Mouse (Mus musculus): ENCODE results near the gene Zdhhc22. TPM values are rescaled to one million over a fixed set of nuclear protein-coding genes. Genes with fewer than 3 reads are reported as not detected.

Gene Zdhhc22
- polyA plus RNA-seq, 1 experiment: not detected

DNA sequence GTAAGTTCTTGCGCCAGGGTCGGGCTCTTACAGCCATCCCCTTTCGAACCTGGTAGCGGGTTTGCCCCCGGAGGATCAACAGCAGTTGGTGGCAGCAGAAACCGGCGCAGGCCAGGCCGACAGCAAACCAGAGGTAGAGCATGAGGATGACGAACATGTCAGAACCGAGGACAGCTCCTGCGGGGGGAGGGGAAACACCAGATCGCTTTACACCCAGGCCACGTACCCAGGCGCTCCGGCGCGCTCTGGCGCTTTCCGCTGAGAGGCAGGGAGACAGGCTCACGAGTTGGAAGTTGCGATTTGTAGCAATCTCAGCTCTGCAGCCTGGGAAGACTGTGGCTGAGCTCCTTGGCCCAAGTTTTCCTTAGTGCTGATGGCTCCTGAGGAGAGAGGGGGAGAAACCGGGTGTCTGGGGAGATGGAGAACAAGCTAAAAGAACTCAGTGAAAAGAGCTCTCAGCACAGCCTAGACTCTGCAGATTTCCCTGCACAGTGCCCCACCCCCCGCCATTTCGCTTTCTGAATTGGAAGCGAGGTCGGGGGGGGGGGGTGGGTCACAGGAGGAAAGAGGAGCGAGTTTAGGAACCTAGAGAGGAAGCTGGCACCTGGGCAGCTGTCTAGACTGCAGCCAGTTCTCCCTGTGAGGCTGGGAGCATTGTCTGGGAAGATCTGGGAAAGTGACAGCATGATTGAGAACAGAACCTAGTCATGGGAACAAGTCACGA is 6.6 kb downstream of the Zdhhc22 start:
- Histone ChIP-seq H3K27me3 (ENCODE audit: control insufficient read depth, insufficient read depth, low read length, poor library complexity, severe bottlenecking) (no peaks in the 10 kb centered on the region), H3K4me3 (ENCODE audit: low read depth, low read length) (peak overlapping the region; percentile 30; the same call in 1 of the 2 replicates)
- TF ChIP-seq EP300 (IDR thresholded peaks at IDR 0.05; ENCODE audit: insufficient read depth, low read depth, low read length) (peak; percentile 72; the same call in 1 of the 2 replicates), CTCF (IDR thresholded peaks at IDR 0.05; ENCODE audit: low read depth, low read length) (no peak)

DNA sequence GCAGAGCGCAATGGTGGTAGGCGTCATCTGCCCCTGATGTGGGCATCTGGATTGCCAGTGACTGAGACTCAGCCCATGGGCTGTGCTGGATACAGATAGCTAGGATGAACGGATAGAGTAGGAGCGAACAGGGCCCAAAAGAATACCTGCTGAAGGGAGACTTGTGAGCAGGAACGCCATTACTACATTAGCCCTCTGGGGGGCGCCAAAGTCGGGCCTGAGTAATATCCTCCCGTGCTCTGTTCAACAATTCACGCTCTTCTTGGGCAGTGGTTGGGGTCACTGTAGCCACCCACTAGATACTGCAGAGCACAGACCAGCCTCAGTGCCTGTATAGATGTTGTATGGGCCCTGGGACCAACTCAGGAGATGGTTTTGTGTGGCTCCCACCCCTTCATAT is 9.1 kb downstream of the Zdhhc22 start:
- Histone ChIP-seq H3K27me3 (ENCODE audit: control insufficient read depth, insufficient read depth, low read length, poor library complexity, severe bottlenecking) (no peaks in the 10 kb centered on the region), H3K9ac (ENCODE audit: low read depth, poor library complexity, severe bottlenecking) (no peak overlapping the region), H3K27ac (ENCODE audit: insufficient read depth, low read length) (no peak overlapping the region), H3K4me3 (ENCODE audit: low read depth, low read length) (no peak overlapping the region), H3K36me3 (ENCODE audit: control insufficient read depth, insufficient read depth, low read length, poor library complexity, severe bottlenecking) (no peaks in the 10 kb centered on the region), H3K9me3 (replicated peaks; ENCODE audit: control insufficient read depth, insufficient read depth, low read length, poor library complexity, severe bottlenecking) (no peaks in the 10 kb centered on the region), H3K4me1 (ENCODE audit: control insufficient read depth, insufficient read depth, low read length) (no peaks in the 10 kb centered on the region)
- peak; percentile 71 for TF ChIP-seq CTCF (IDR thresholded peaks at IDR 0.05; ENCODE audit: low read depth, low read length)
- TF ChIP-seq EP300 (IDR thresholded peaks at IDR 0.05; ENCODE audit: insufficient read depth, low read depth, low read length): no peak

More for the DNA sequence above, 6.6 kb downstream of the Zdhhc22 start:
- H3K9me3 ChIP-seq (replicated peaks; ENCODE audit: control insufficient read depth, insufficient read depth, low read length, poor library complexity, severe bottlenecking): no peaks in the 10 kb centered on the region
- H3K27ac ChIP-seq (ENCODE audit: insufficient read depth, low read length): no peak overlapping the region
- no peaks in the 10 kb centered on the region for H3K36me3 ChIP-seq (ENCODE audit: control insufficient read depth, insufficient read depth, low read length, poor library complexity, severe bottlenecking)
- H3K4me1 ChIP-seq (ENCODE audit: control insufficient read depth, insufficient read depth, low read length): no peaks in the 10 kb centered on the region
- no peak overlapping the region for H3K9ac ChIP-seq (ENCODE audit: low read depth, poor library complexity, severe bottlenecking)

DNA sequence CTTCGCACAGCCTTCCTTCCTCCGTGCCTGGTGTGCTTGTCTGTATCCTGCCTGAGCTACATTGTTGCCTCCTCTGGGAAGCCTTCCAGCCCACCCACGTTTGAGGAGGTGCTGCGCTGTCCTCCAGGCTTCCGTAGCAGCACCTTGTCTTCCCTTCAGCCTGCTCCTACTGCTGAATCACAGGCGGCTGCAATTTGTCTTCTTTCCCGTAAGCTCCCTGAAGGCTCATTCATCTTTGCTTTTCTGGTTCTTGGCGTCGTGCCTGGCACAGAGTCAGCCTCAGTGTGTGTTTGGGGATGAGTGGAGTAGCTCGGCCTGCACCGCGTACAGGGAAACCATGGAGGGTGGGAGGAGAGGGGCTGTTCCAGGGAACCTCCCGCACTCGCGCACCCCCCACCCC is 12.4 kb downstream of the Zdhhc22 start:
- Histone ChIP-seq H3K4me3 (ENCODE audit: low read depth, low read length) (peak overlapping the region; percentile 49), H3K9me3 (replicated peaks; ENCODE audit: control insufficient read depth, insufficient read depth, low read length, poor library complexity, severe bottlenecking) (no peaks in the 10 kb centered on the region), H3K4me1 (ENCODE audit: control insufficient read depth, insufficient read depth, low read length) (no peaks in the 10 kb centered on the region), H3K36me3 (ENCODE audit: control insufficient read depth, insufficient read depth, low read length, poor library complexity, severe bottlenecking) (no peaks in the 10 kb centered on the region), H3K27me3 (ENCODE audit: control insufficient read depth, insufficient read depth, low read length, poor library complexity, severe bottlenecking) (no peaks in the 10 kb centered on the region), H3K9ac (ENCODE audit: low read depth, poor library complexity, severe bottlenecking) (no peak overlapping the region), H3K27ac (ENCODE audit: insufficient read depth, low read length) (no peak overlapping the region)
- TF ChIP-seq EP300 (IDR thresholded peaks at IDR 0.05; ENCODE audit: insufficient read depth, low read depth, low read length) (no peak), POLR2A (IDR thresholded peaks at IDR 0.05; ENCODE audit: insufficient read depth, low read length) (no peak), CTCF (IDR thresholded peaks at IDR 0.05; ENCODE audit: low read depth, low read length) (no peak)

DNA sequence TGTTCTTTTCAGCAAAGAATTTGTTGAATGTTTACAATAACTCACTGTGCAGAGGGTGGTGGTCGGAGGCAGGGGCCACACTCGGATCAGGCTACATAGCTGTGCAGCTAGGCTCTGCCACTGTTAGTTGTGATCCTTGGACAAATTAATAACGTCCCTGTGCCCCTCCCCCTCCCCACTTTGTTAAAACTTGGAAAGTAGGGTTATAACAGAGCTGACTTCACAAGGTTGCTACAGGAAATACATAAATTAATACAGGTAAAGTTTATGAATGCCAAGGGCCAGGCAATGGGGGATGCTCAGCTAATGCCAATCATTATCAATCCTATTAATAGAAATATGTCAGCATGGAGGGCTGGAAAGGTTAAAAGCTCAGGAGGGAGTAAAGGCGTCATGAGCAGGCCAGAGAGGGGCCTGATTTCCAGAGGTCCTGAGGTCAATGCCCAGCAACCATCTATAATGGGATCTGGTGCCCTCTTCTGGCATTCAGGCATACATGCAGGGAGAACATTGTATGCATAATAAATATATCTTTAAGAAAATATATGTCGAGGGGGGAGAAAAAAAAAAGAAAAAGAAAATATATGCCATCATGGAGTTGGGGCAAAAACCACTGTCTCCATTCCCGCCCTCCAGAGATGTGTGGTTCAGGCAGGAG is 13.6 kb downstream of the Zdhhc22 start:
- H3K4me3 ChIP-seq (ENCODE audit: low read depth, low read length): no peak overlapping the region
- no peaks in the 10 kb centered on the region for H3K27me3 ChIP-seq (ENCODE audit: control insufficient read depth, insufficient read depth, low read length, poor library complexity, severe bottlenecking)
- H3K4me1 ChIP-seq (ENCODE audit: control insufficient read depth, insufficient read depth, low read length): no peaks in the 10 kb centered on the region
- no peak overlapping the region for H3K9ac ChIP-seq (ENCODE audit: low read depth, poor library complexity, severe bottlenecking)
- H3K9me3 ChIP-seq (replicated peaks; ENCODE audit: control insufficient read depth, insufficient read depth, low read length, poor library complexity, severe bottlenecking): no peaks in the 10 kb centered on the region
- TF ChIP-seq POLR2A (IDR thresholded peaks at IDR 0.05; ENCODE audit: insufficient read depth, low read length) (no peak), CTCF (IDR thresholded peaks at IDR 0.05; ENCODE audit: low read depth, low read length) (peak; percentile 19)
- no peaks in the 10 kb centered on the region for H3K36me3 ChIP-seq (ENCODE audit: control insufficient read depth, insufficient read depth, low read length, poor library complexity, severe bottlenecking)
- H3K27ac ChIP-seq (ENCODE audit: insufficient read depth, low read length): no peak overlapping the region

DNA sequence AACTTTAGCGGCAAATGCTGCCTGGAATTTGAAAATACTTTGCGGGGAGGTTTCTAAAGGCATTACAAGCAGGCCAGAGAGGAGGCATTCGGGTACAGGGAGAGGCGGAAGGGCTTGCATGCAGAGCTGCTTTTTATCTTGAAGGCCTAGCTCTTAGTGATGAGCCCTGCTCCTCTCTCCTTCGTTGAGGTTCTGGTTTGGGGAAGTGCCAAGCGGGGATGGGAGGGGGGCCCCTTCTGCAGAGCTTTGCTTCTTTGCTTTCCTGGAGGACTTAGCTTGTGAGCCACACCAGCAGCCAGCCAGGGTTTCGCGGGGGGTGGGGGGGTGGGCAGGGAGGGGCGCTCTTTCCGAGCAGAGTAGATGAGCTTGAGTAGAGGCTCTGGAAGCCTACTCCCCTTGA is 14.5 kb downstream of the Zdhhc22 start:
- H3K4me3 ChIP-seq (ENCODE audit: low read depth, low read length): peak overlapping the region; percentile 11; the same call in 1 of the 2 replicates
- no peaks in the 10 kb centered on the region for H3K4me1 ChIP-seq (ENCODE audit: control insufficient read depth, insufficient read depth, low read length)
- TF ChIP-seq CTCF (IDR thresholded peaks at IDR 0.05; ENCODE audit: low read depth, low read length) (no peak), POLR2A (IDR thresholded peaks at IDR 0.05; ENCODE audit: insufficient read depth, low read length) (no peak), EP300 (IDR thresholded peaks at IDR 0.05; ENCODE audit: insufficient read depth, low read depth, low read length) (no peak)
- H3K36me3 ChIP-seq (ENCODE audit: control insufficient read depth, insufficient read depth, low read length, poor library complexity, severe bottlenecking): no peaks in the 10 kb centered on the region
- no peak overlapping the region for H3K27ac ChIP-seq (ENCODE audit: insufficient read depth, low read length)
- H3K27me3 ChIP-seq (ENCODE audit: control insufficient read depth, insufficient read depth, low read length, poor library complexity, severe bottlenecking): no peaks in the 10 kb centered on the region
- H3K9me3 ChIP-seq (replicated peaks; ENCODE audit: control insufficient read depth, insufficient read depth, low read length, poor library complexity, severe bottlenecking): no peaks in the 10 kb centered on the region
- H3K9ac ChIP-seq (ENCODE audit: low read depth, poor library complexity, severe bottlenecking): 0 out of 2 replicates have a peak overlapping the region, but pooled peaks have one; percentile 15
